Mouse (Mus musculus): ENCODE data around the gene Atp8a1. TPM values are rescaled to one million over a fixed set of nuclear protein-coding genes. Genes with fewer than 3 reads are reported as not detected.

Gene Atp8a1
- total and polyA plus RNA-seq, 2 experiments = 3.8 to 5.1 TPM

DNA sequence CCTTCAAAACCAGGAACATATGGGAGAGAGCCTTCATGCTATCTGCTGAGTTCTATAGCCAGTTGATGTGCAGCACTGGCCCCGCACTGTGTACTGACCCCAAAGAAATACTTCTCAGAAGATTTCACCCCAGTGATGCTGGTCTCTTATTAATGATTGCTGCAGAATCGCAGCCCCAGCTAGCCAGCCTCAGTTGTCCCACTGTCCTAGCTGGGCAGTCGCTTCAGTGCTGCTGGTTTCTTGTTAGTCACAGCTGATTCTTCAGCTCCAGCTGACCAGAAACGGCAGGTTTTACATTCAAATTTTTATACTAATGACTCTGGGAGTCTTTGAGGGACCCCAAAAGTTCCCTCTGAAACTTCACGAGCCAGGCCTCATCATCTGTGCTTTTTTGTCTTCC, 197.2 kb downstream of the Atp8a1 start:
- H3K4me3 ChIP-seq (ENCODE audit: insufficient read depth, low read depth, low read length) = no peak overlapping the region
- no peaks in the 10 kb centered on the region for H3K4me1 ChIP-seq (ENCODE audit: control insufficient read depth, insufficient read depth, low read length)
- 94% methylated on average over 5 of the region's 5 CpGs for WGBS
- no peaks in the 10 kb centered on the region for H3K79me2 ChIP-seq (ENCODE audit: control insufficient read depth, insufficient read depth, low read length)
- no peak overlapping the region for H3K9ac ChIP-seq (ENCODE audit: low read depth, low read length)
- TF ChIP-seq POLR2A (IDR thresholded peaks at IDR 0.05; ENCODE audit: extremely low read depth, insufficient read depth, low read length) (no peak), CTCF (IDR thresholded peaks at IDR 0.05; ENCODE audit: low read depth, low read length) (no peak)
- DNase-seq (ENCODE audit: extremely low read depth, low read depth, low spot score) = no peak
- no peaks in the 10 kb centered on the region for H3K27me3 ChIP-seq (ENCODE audit: control insufficient read depth, insufficient read depth, low read length)
- H3K27ac ChIP-seq (replicated peaks; ENCODE audit: insufficient read depth, low read depth, low read length) = no peak overlapping the region
- no peaks in the 10 kb centered on the region for H3K36me3 ChIP-seq (ENCODE audit: control insufficient read depth, insufficient read depth, low read length)

DNA sequence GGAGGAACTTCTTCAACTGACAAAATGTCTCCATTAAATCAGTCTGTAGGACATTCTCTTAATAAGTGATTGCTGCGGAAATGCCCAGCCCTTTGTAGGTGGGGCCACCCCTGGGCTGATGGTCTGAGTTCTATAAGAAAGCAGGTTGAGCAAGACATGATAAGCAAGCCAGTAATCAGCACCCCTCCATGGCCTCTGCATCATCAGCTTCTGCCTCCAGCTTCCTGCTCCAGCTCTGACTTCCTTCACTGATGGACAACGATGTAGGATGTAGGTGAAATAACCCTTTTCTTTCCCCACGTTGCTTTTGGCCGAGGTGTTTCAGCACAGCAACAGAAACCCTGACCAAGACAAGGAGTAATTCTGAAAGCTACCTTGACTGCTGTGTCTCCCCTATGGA, 198.1 kb downstream of the Atp8a1 start:
- no peak for DNase-seq (ENCODE audit: extremely low read depth, low read depth, low spot score)
- H3K9ac ChIP-seq (ENCODE audit: low read depth, low read length) = no peak overlapping the region
- H3K4me3 ChIP-seq (ENCODE audit: insufficient read depth, low read depth, low read length) = no peak overlapping the region
- TF ChIP-seq POLR2A (IDR thresholded peaks at IDR 0.05; ENCODE audit: extremely low read depth, insufficient read depth, low read length) (no peak), CTCF (IDR thresholded peaks at IDR 0.05; ENCODE audit: low read depth, low read length) (no peak)
- H3K36me3 ChIP-seq (ENCODE audit: control insufficient read depth, insufficient read depth, low read length) = no peaks in the 10 kb centered on the region
- H3K79me2 ChIP-seq (ENCODE audit: control insufficient read depth, insufficient read depth, low read length) = no peaks in the 10 kb centered on the region
- no peak overlapping the region for H3K27ac ChIP-seq (replicated peaks; ENCODE audit: insufficient read depth, low read depth, low read length)
- 88% methylated on average over 4 of the region's 4 CpGs for whole genome bisulfite sequencing
- no peaks in the 10 kb centered on the region for H3K4me1 ChIP-seq (ENCODE audit: control insufficient read depth, insufficient read depth, low read length)
- H3K27me3 ChIP-seq (ENCODE audit: control insufficient read depth, insufficient read depth, low read length) = no peaks in the 10 kb centered on the region

DNA sequence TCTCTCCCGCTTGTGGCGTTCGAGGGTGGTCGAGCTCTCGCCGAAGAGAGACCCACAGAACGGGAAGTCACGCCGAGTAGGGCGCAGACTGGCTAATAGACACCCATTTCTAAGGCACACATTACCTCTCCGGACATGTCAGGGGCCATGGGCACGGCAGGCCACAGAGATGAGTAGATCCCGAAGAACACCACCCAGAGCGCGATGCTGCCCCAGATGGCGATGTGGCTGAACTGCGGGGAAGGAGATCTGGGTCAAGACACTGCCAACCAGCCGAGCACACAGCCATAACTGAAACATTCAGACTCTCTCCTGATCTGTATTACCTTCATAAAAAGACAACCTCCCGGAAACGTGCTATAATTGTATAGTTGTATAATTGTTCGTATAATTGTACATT, 199.7 kb downstream of the Atp8a1 start:
- no peak for DNase-seq (ENCODE audit: extremely low read depth, low read depth, low spot score)
- no peak overlapping the region for H3K27ac ChIP-seq (replicated peaks; ENCODE audit: insufficient read depth, low read depth, low read length)
- H3K27me3 ChIP-seq (ENCODE audit: control insufficient read depth, insufficient read depth, low read length) = no peaks in the 10 kb centered on the region
- H3K9ac ChIP-seq (ENCODE audit: low read depth, low read length) = no peak overlapping the region
- no peak overlapping the region for H3K4me3 ChIP-seq (ENCODE audit: insufficient read depth, low read depth, low read length)
- WGBS = 89% methylated on average over 21 of the region's 21 CpGs
- no peak for TF ChIP-seq CTCF (IDR thresholded peaks at IDR 0.05; ENCODE audit: low read depth, low read length)
- no peak for TF ChIP-seq POLR2A (IDR thresholded peaks at IDR 0.05; ENCODE audit: extremely low read depth, insufficient read depth, low read length)
- H3K79me2 ChIP-seq (ENCODE audit: control insufficient read depth, insufficient read depth, low read length) = no peaks in the 10 kb centered on the region
- no peaks in the 10 kb centered on the region for H3K36me3 ChIP-seq (ENCODE audit: control insufficient read depth, insufficient read depth, low read length)
- H3K4me1 ChIP-seq (ENCODE audit: control insufficient read depth, insufficient read depth, low read length) = no peaks in the 10 kb centered on the region

DNA sequence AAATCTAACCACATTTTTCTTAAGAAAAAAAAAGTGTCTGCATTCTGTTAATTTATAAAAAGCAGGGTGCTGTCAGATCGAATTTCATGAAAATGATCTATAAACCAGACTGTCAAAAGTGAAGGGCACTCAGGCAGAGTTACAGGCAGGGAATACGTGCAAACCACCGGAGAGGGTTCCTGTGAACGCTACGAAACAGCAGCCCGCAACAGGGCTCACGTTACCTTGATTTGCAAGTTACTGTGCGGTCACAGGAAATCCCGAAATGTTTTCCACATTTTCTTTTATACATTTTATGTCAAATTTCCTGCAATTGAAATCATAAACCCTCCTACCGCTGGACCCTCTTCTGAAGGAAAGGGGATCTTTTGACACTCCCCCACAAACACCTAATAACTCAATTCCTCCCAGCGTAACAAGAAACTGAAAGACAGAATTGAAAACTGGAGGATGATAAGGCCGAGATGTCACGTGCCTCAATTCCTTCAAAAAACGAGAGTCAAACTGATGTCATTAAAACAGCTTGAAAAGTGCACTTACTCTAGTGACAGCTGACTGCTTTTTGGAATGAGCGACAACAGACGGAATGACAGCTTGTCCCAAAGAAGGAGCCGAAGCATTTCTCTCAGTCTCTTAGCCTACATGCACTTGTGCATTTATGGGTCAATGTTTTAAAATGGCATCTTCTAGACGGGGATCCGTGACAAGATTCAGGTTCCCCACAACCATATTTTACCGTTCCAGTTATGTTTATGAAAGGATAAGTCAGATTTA, 200.3 kb downstream of the Atp8a1 start:
- no peaks in the 10 kb centered on the region for H3K36me3 ChIP-seq (ENCODE audit: control insufficient read depth, insufficient read depth, low read length)

DNA sequence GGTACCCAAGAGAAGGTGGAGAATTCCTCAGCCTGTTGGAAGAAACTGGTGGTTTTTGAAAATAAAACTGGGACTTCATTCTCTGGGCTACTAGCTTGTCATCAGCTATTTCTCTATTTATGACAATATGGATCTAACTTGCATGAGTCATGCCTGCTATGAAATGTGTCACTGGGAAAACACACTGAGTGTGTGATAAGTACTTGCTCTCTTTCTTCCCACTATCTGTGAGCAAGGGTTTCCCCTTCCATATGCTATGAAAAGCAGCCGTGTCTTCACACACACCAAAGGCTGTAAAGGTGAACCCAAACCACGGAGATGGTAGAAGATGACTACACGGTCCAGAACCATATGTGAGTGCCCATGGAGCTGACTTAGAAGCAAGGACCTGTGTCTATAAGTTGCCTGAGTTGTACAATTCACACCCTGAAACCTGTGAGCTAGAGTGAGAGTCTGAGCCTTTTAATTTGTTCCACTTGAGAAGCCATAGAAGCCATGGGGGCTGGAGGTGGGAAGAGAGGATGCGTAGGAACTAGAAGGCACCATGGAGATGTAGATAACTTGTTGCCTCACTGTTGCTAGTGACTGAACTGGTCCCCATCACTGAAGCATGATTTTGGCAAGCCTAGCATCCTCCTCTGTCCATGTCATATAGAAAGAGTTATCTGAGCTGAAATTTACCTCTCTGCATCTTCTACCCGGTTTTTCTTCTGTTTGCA, 203.5 kb downstream of the Atp8a1 start:
- DNase-seq (ENCODE audit: extremely low read depth, low read depth, low spot score) = no peak
- Histone ChIP-seq H3K27ac (replicated peaks; ENCODE audit: insufficient read depth, low read depth, low read length) (no peak overlapping the region), H3K79me2 (ENCODE audit: control insufficient read depth, insufficient read depth, low read length) (no peaks in the 10 kb centered on the region), H3K4me3 (ENCODE audit: insufficient read depth, low read depth, low read length) (no peak overlapping the region), H3K9ac (ENCODE audit: low read depth, low read length) (no peak overlapping the region), H3K4me1 (ENCODE audit: control insufficient read depth, insufficient read depth, low read length) (no peaks in the 10 kb centered on the region), H3K36me3 (ENCODE audit: control insufficient read depth, insufficient read depth, low read length) (no peaks in the 10 kb centered on the region), H3K27me3 (ENCODE audit: control insufficient read depth, insufficient read depth, low read length) (0 out of 2 replicates have a peak, but pooled peaks cover 2% of the 10 kb centered on the region)
- TF ChIP-seq CTCF (IDR thresholded peaks at IDR 0.05; ENCODE audit: low read depth, low read length) (no peak), POLR2A (IDR thresholded peaks at IDR 0.05; ENCODE audit: extremely low read depth, insufficient read depth, low read length) (no peak)
- 81% methylated on average over 5 of the region's 5 CpGs for WGBS

More for the DNA sequence above, 200.3 kb downstream of the Atp8a1 start:
- no peak for TF ChIP-seq CTCF (IDR thresholded peaks at IDR 0.05; ENCODE audit: low read depth, low read length)
- TF ChIP-seq POLR2A (IDR thresholded peaks at IDR 0.05; ENCODE audit: extremely low read depth, insufficient read depth, low read length) = no peak
- H3K4me1 ChIP-seq (ENCODE audit: control insufficient read depth, insufficient read depth, low read length) = no peaks in the 10 kb centered on the region
- no peak overlapping the region for H3K4me3 ChIP-seq (ENCODE audit: insufficient read depth, low read depth, low read length)
- DNase-seq (ENCODE audit: extremely low read depth, low read depth, low spot score) = no peak
- H3K9ac ChIP-seq (ENCODE audit: low read depth, low read length) = no peak overlapping the region
- no peaks in the 10 kb centered on the region for H3K27me3 ChIP-seq (ENCODE audit: control insufficient read depth, insufficient read depth, low read length)
- no peaks in the 10 kb centered on the region for H3K79me2 ChIP-seq (ENCODE audit: control insufficient read depth, insufficient read depth, low read length)
- WGBS = 91% methylated on average over 20 of the region's 20 CpGs
- H3K27ac ChIP-seq (replicated peaks; ENCODE audit: insufficient read depth, low read depth, low read length) = no peak overlapping the region
